Mouse (Mus musculus) spleen, adult 18-20 months (tissue): ENCODE data around the gene Ctdnep1.
"Not testable (repeated sequence)": the region's sequence is repeated elsewhere in the genome, so short reads cannot be mapped to it uniquely, and the experiment has no call there.

Experiments used
- DNase-seq, 2 experiments: peaks; one replicate each; pipeline ENCODE4 v3.0.0; 2022; ENCODE audit warnings: mixed read lengths in 2 of 2

Ctdnep1 gene

GRCm38 (mm10) chr11:69950807-69951459, 30.0 kb upstream of the Ctdnep1 start:
- no peak for DNase-seq

GRCm38 (mm10) chr11:69952274-69952673, 28.7 kb upstream of the Ctdnep1 start:
- no peak for DNase-seq

- DNase-seq, result no peak
Measured at GRCm38 (mm10) chr11:69953267-69953915, 27.6 kb upstream of the Ctdnep1 start.

GRCm38 (mm10) chr11:69955618-69956017, 25.3 kb upstream of the Ctdnep1 start:
- DNase-seq, result not testable (repeated sequence)

GRCm38 (mm10) chr11:69956218-69956617, 24.7 kb upstream of the Ctdnep1 start:
- no peak for DNase-seq

- no peak for DNase-seq
Measured at GRCm38 (mm10) chr11:69960616-69961015, 20.3 kb upstream of the Ctdnep1 start.

- DNase-seq, result no peak
Measured at GRCm38 (mm10) chr11:69961841-69962240, 19.1 kb upstream of the Ctdnep1 start.

GRCm38 (mm10) chr11:69964650-69965270, 16.2 kb upstream of the Ctdnep1 start, which contains the start of gene Cldn7:
Gene Cldn7 (plus strand): TSS chr11:69964779.
- DNase-seq, result no peak

- no peak for DNase-seq
Measured at GRCm38 (mm10) chr11:69965271-69966005, 15.5 kb upstream of the Ctdnep1 start.

- peak in 1 of 2 experiments; percentile 28 for DNase-seq
Measured at GRCm38 (mm10) chr11:69966006-69966859, 14.7 kb upstream of the Ctdnep1 start.

- DNase-seq, result no peak
Measured at GRCm38 (mm10) chr11:69966860-69967517, 14.0 kb upstream of the Ctdnep1 start.

GRCm38 (mm10) chr11:69968793-69969192, 12.2 kb upstream of the Ctdnep1 start:
- DNase-seq, result no peak

- DNase-seq, result no peak
Measured at GRCm38 (mm10) chr11:69970222-69970621, 10.7 kb upstream of the Ctdnep1 start.

- no peak for DNase-seq
Measured at GRCm38 (mm10) chr11:69970775-69971174, 10.2 kb upstream of the Ctdnep1 start.

GRCm38 (mm10) chr11:69974907-69975306, 6.0 kb upstream of the Ctdnep1 start:
- no peak for DNase-seq

- no peak for DNase-seq
Measured at GRCm38 (mm10) chr11:69976271-69976670, 4.7 kb upstream of the Ctdnep1 start.

GRCm38 (mm10) chr11:69979827-69980195, 1.1 kb upstream of the Ctdnep1 start:
- DNase-seq, result no peak

- DNase-seq, result peak; percentile 84 to 90
Measured at GRCm38 (mm10) chr11:69980196-69981140, 488 bp upstream of the Ctdnep1 start.

GRCm38 (mm10) chr11:69982225-69982624, 1.3 kb downstream of the Ctdnep1 start, which contains the start of gene Elp5:
Gene Elp5 (minus strand): TSS chr11:69982517.
- no peak for DNase-seq

- DNase-seq, result no peak
Measured at GRCm38 (mm10) chr11:69982877-69983276, 1.9 kb downstream of the Ctdnep1 start.

- DNase-seq, result no peak
Measured at GRCm38 (mm10) chr11:69983377-69983776, 2.4 kb downstream of the Ctdnep1 start.
